Mouse (Mus musculus) liver, embryonic 16.5 days (tissue): ENCODE data around the gene Foxp1. TPM values are rescaled to one million over a fixed set of nuclear protein-coding genes. Genes with fewer than 3 reads are reported as not detected.

Experiments used
- ATAC-seq: fragments of 200-750 bp; cut with Nextera tagmentation; 2 replicates; pipeline ENCODE4 v1.8.0; 2017; ENCODE audit warnings: low read depth, mild to moderate bottlenecking, moderate number of reproducible peaks, moderate library complexity
- H3K27ac ChIP-seq: fragments of 300-500 bp; sonication (generic); 2 replicates; pipeline ENCODE4 v1.5.1; 2014; ENCODE audit warnings: mild to moderate bottlenecking, low read length
- H3K27me3 ChIP-seq: fragments of 300-500 bp; sonication (generic); 2 replicates; pipeline ENCODE4 v1.6.1; 2014; ENCODE audit warnings: low read depth, low read length, mixed read lengths; ENCODE audit not compliant: control insufficient read depth, insufficient read depth
- H3K36me3 ChIP-seq: fragments of 300-500 bp; sonication (generic); 2 replicates; pipeline ENCODE4 v1.6.1; 2014; ENCODE audit warnings: mild to moderate bottlenecking; ENCODE audit not compliant: control insufficient read depth, insufficient read depth
- H3K4me1 ChIP-seq: fragments of 300-500 bp; sonication (generic); 2 replicates; pipeline ENCODE4 v1.6.1; 2014; ENCODE audit warnings: low read depth, low read length, mixed read lengths; ENCODE audit not compliant: control insufficient read depth
- H3K4me2 ChIP-seq: fragments of 300-500 bp; sonication (generic); 2 replicates; pipeline ENCODE4 v1.6.1; 2014; ENCODE audit warnings: low read depth, low read length, mixed read lengths
- H3K4me3 ChIP-seq: fragments of 300-500 bp; sonication (generic); 2 replicates; pipeline ENCODE4 v1.5.1; 2014; ENCODE audit warnings: low read depth, mild to moderate bottlenecking, low read length
- H3K9ac ChIP-seq: fragments of 300-500 bp; sonication (generic); 2 replicates; pipeline ENCODE4 v1.6.1; 2014; ENCODE audit warnings: low read depth, low read length
- H3K9me3 ChIP-seq: fragments of 300-500 bp; sonication (generic); replicated peaks from 2 replicates; pipeline ENCODE4 v1.6.1; 2016; ENCODE audit warnings: low read length; ENCODE audit not compliant: control insufficient read depth
- WGBS: fragments of 180-500 bp; shearing (Covaris S2); extraction: QIAGEN DNeasy Blood & Tissue Kit; methylation state at CpG from one replicate; pipeline ENCODE4 v1.1.7; 2014; ENCODE audit not compliant: insufficient replicate concordance; 5-methylcytosine and 5-hydroxymethylcytosine counted together
- polyA plus RNA-seq: library from polyadenylated mRNA; unstranded; fragments of >200 nt; fragmentation: Nextera tagmentation; extraction: Ambion mirVana; gene quantifications from 2 replicates; pipeline ENCODE4 v1.2.1, GENCODE M21; 2015

Gene Foxp1
- polyA plus RNA-seq, 1 experiment from 2014 or later: 13.6 TPM

DNA sequence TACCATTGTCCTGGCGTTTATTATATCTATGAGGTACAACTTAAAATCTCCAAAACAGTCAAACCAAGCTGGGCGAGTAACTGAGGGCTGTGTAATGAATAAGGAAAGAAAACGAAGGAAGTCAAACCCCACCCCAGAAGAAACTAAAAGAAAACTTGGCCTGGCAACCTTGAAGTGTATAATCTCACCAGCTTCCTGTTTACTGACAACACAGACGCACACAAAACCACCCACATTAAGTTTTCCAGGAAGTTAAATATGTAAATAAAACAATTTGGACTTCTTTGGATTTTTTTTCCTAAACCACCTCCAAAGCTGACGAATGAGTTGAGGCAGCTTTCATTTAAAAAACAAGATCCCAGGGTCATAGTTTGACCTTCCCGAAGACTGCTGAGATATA lies 18.1 kb upstream of the Foxp1 start:
- ATAC-seq: no peak
- H3K4me3 ChIP-seq: no peak overlapping the region
- H3K27me3 ChIP-seq: no peaks in the 10 kb centered on the region
- no peaks in the 10 kb centered on the region for H3K36me3 ChIP-seq
- WGBS: 44% methylated on average over 6 of the region's 6 CpGs
- no peaks in the 10 kb centered on the region; the same call in 1 of the 2 replicates for H3K4me1 ChIP-seq
- H3K27ac ChIP-seq: no peak overlapping the region
- no peak overlapping the region for H3K9ac ChIP-seq
- H3K9me3 ChIP-seq: no peaks in the 10 kb centered on the region
- H3K4me2 ChIP-seq: no peak overlapping the region

DNA sequence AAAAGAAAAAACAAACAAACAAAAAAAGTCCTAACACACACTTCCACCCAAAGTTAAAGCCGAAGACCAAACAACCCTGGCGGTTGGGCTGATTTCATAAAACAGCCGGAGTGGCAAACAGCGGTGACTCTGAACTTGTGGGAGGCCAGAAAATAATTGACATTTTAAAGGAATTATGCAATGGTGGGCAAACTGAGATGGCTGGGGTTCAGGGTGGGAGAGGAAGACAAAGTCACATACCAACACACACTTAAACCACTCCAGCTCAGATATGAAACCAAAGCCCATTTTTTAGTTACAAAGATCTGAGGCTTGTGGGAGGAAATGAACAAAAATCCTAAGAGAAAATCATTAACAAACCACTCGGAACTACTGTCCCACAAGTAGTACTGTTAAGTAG lies 17.6 kb upstream of the Foxp1 start:
- Histone ChIP-seq H3K36me3 (no peaks in the 10 kb centered on the region), H3K27me3 (no peaks in the 10 kb centered on the region), H3K4me2 (no peak overlapping the region), H3K27ac (no peak overlapping the region), H3K9me3 (no peaks in the 10 kb centered on the region), H3K4me1 (no peaks in the 10 kb centered on the region; the same call in 1 of the 2 replicates), H3K4me3 (no peak overlapping the region), H3K9ac (no peak overlapping the region)
- 66% methylated on average over 5 of the region's 5 CpGs for WGBS
- no peak for ATAC-seq

DNA sequence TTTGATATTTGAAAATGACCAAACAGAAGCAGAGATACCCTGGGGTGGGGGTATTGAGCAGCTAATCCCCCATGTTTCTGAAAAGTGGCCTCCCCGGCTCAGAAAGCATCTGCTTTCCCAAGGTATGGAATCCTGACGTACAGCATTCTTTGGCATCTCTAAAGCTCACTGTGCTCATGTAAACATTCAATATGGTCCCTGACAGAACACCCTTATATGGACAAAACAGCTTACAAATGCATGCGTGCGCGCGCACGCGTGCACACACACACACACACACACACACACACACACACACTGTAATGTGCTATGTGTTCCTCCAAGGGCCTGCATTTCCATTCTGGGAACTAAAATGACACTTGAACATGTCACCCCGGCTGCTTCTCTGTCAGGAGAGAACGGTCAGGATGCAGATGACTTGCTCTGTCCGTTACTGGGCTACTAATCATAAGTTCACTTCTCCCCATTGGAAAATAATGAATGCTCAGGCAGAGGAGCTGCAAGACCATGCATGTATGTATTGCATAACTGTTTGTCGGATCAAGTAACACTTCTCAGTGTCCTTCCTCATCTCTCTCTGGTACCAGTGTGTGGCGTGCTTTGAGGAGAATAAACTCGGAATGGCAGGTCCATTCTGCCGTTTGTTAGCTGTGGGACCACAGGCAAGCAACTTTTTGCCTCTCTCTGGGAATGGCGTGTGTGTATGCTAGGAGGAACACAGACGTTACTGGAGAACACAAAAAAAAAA lies 15.8 kb upstream of the Foxp1 start:
- H3K27me3 ChIP-seq: no peaks in the 10 kb centered on the region
- H3K36me3 ChIP-seq: no peaks in the 10 kb centered on the region
- no peak overlapping the region for H3K4me2 ChIP-seq
- no peaks in the 10 kb centered on the region for H3K9me3 ChIP-seq
- H3K4me3 ChIP-seq: no peak overlapping the region
- no peak overlapping the region for H3K27ac ChIP-seq
- H3K4me1 ChIP-seq: no peaks in the 10 kb centered on the region; the same call in 1 of the 2 replicates
- no peak overlapping the region for H3K9ac ChIP-seq
- ATAC-seq: no peak
- 68% methylated on average over 17 of the region's 17 CpGs for WGBS

DNA sequence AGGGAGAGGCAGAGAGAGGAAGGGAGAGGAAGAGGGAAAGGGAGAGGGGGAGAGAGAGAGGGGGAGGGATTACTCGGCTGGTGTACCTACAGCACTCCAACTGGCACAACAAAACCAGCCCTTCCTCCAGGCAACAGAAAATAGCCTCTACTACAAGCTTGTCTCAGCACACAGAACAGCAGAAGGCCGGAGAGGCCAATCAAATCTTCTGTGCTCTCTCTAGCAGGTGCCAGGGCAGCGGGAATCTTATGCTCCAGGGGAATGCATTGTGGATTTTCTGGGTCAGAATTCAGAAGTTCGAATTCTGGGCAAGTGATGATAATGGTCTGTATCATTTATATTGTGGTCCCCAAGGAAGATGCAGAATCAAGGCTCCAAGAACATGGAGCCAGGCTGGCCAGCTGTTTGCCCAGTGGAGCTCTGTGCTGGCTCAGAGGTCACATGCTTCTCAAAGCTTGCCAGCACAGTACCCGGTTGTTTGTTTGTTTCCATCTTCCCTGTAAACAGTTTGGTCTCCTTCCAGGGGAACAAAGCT lies 11.8 kb upstream of the Foxp1 start:
- Histone ChIP-seq H3K27me3 (no peaks in the 10 kb centered on the region), H3K9ac (no peak overlapping the region), H3K9me3 (no peaks in the 10 kb centered on the region), H3K36me3 (no peaks in the 10 kb centered on the region), H3K4me2 (no peak overlapping the region), H3K27ac (no peak overlapping the region), H3K4me1 (peaks cover 8% of the 10 kb centered on the region), H3K4me3 (no peak overlapping the region)
- WGBS: 55% methylated on average over 5 of the region's 5 CpGs
- ATAC-seq: no peak

DNA sequence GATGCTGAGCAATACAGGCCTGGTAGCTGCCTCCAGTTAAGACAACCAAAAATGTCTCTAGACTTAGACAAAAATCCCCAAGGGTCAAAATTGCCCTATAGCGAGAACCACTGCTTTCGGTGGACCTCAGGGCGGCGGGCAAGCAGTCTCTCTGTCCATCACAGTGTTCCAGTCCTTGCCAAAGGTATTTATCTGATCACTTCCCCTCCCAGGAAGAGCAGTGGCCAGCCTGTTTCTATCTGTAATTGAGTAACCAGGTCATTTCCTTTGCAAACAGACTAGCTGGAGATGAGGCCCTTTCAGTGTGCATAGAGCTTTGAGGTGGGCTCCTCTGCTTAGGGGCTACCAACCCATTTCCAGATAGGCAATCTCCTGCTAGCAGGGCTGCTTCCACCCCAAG lies 9.9 kb upstream of the Foxp1 start:
- peak; percentile 37; the same call in 1 of the 2 replicates for ATAC-seq
- Histone ChIP-seq H3K4me2 (no peak overlapping the region), H3K27me3 (no peaks in the 10 kb centered on the region), H3K4me1 (peaks cover 8% of the 10 kb centered on the region), H3K36me3 (no peaks in the 10 kb centered on the region), H3K27ac (peak overlapping the region; percentile 29; the same call in 1 of the 2 replicates), H3K9me3 (0 out of 2 replicates have a peak, but pooled peaks cover under 1% of the 10 kb centered on the region), H3K9ac (no peak overlapping the region), H3K4me3 (no peak overlapping the region)
- 40% methylated on average over 4 of the region's 4 CpGs for WGBS

DNA sequence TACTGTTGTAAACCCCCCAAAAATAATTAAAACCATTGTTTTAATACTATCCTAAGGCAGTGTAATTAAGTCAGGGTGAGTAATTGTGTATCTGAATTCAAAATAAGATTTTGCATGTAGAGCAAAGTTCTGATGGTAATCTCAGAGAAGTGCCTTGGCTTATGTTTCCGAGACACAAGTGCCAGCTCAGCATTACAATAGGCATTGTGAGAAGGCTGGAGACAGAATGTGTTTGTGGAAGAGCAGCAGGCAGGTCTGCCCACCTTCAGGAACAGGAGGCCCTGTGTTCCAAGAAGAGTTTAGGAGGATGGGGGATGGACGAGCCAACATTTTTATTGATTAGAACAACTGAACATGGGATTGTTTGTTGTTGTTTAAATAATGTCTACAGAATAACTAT lies 6.5 kb upstream of the Foxp1 start:
- Histone ChIP-seq H3K9ac (no peak overlapping the region), H3K36me3 (no peaks in the 10 kb centered on the region), H3K27me3 (no peaks in the 10 kb centered on the region), H3K4me2 (no peak overlapping the region), H3K4me1 (peaks cover 8% of the 10 kb centered on the region), H3K27ac (no peak overlapping the region), H3K4me3 (no peak overlapping the region), H3K9me3 (peaks cover 2% of the 10 kb centered on the region; the same call in 1 of the 2 replicates)
- WGBS: 65% methylated on average over 2 of the region's 2 CpGs
- ATAC-seq: no peak

DNA sequence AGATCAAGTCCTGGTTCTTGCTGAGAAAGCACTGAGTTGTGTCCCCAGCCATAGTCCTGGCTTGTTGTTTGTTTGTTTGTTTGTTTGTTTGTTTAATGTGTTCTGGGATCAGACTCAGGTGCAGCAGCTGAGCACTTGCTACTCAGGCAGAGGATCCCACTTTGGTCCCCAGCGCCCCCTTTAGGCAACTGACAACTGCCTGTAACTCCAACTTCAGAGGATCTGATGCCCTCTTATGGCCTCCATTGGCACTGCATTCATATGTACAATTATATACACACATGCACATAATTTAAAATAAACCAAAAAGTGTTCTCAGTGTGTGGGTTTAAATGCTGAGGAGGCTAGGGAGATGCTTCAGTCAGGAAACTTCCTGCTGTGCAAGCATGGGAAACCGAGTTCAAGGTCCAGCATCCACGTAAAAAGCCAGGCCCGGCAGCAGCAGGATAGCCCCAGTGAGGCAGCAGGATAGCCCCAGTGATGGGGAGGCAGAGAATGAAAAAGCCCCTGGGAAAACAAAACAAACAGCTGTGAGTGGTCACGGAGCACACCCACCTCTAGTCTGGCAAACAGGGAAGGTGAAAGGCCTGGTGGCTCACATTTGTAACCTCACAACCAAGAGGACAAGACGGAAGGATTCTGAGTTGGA lies 5.1 kb upstream of the Foxp1 start:
- no peak overlapping the region for H3K9ac ChIP-seq

DNA sequence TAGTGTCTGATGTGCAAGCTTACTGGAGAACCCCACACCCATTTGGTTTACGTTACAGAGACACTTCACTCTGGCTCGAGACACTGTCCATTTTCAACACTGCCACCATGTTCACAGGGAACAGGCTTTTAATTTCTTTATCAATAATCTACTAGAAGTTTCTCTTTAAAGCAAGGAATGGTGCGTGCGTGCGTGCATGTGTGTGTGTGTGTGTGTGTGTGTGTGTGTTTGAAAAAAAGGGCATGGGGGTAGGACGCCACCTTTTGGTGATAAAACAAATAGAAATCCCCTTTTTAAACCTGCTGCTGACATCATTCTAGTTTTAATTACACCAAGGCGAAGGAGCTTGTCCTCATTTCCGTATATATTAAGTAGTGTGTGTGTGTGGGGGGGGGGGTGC lies 2.8 kb upstream of the Foxp1 start:
- Histone ChIP-seq H3K27ac (no peak overlapping the region), H3K27me3 (peaks cover 15% of the 10 kb centered on the region), H3K4me3 (no peak overlapping the region), H3K9me3 (peaks cover 2% of the 10 kb centered on the region; the same call in 1 of the 2 replicates), H3K9ac (no peak overlapping the region), H3K36me3 (no peaks in the 10 kb centered on the region), H3K4me1 (no peaks in the 10 kb centered on the region; the same call in none of the 2 replicates), H3K4me2 (no peak overlapping the region)
- 55% methylated on average over 8 of the region's 8 CpGs for WGBS
- ATAC-seq: no peak

More for the DNA sequence above, 5.1 kb upstream of the Foxp1 start:
- Histone ChIP-seq H3K27me3 (no peaks in the 10 kb centered on the region), H3K36me3 (no peaks in the 10 kb centered on the region), H3K27ac (no peak overlapping the region), H3K4me2 (no peak overlapping the region), H3K4me3 (no peak overlapping the region), H3K9me3 (peaks cover 2% of the 10 kb centered on the region; the same call in 1 of the 2 replicates), H3K4me1 (peaks cover 5% of the 10 kb centered on the region)
- WGBS: 77% methylated on average over 6 of the region's 6 CpGs
- no peak for ATAC-seq
